Mouse (Mus musculus) left cerebral cortex, postnatal 25 days (tissue): Measurements from ENCODE around the gene Hspb8. TPM values are rescaled to one million over a fixed set of nuclear protein-coding genes. Genes with fewer than 3 reads are reported as not detected.
A peak's percentile ranks its signal among the peaks of the same experiment; 100 is the strongest.
"Not testable (repeated sequence)": the region's sequence is repeated elsewhere in the genome, so short reads cannot be mapped to it uniquely, and the experiment has no call there.

Source experiments
- DNase-seq, 2 experiments: peaks; one replicate each; pipeline ENCODE4 v3.0.0; 2022; ENCODE audit warnings: low spot score in 2 of 2, mixed read lengths in 1 of 2
- intact Hi-C: fragments of 180-260 bp; cut with DNase I; formaldehyde crosslinking; loops from one replicate; pipeline ENCODE4 v1.15.1; 2025
- total RNA-seq, 2 experiments: library from RNA; stranded (reverse); gene quantifications; 2 replicates each; pipeline ENCODE4 v1.2.3; 2021

The Hspb8 gene
- total RNA-seq, 2 experiments from 2014 or later: 11.7 to 12.5 TPM

DNA sequence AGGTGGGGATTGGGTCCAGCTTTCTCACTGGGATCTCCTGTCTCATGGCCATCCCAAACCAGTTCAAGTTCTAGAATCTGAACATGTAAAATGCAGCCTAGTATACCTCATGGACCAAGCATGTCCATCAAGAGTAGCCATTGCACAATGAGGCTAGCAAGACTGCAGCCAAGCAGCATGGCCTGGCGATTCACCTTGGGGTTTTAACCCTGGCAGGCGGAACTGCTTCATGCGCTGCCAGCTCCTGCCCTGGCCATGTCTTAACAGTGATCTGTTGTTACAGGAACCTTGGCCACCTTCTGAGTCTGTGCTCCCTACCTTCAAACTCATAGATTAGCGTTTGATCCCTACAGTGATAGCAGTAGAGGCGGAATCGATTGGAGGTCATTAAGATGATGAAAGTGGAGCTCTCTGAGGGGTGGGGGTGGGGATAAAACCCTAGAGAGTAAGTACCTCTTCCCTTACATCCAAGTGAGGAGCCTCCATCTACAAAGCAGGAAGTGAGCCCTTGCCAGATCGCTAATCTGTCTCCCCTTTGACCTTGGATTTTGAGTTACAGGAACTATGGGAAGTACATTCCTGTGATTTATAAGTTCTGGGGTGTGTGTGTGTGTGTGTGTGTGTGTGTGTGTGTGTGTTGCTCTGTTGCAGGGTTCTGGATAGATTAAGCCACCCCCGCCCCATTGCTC is 22.5 kb downstream of the Hspb8 start:
- intact Hi-C loops: no loop called here
- DNase-seq: no peak

DNA sequence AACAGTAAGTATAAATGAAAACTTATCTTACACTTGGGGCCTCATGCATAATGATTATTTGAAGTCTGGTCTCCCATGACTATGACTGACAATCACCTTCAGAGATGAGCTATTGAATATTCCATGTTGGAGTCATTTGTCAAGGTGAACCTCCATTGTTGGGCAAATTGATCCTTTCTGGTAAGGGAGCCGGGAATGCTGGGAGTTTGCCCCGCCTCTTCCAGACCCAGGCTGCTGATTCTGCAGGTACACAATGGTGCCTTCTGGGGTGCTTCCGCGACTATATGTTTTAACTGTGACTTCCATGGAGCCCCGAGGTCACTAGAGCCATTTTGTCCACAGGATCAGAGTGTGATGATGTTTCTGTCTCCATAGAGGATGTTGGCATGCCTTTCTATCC is 26.6 kb downstream of the Hspb8 start:
- intact Hi-C loops: no loop called here
- DNase-seq: no peak

DNA sequence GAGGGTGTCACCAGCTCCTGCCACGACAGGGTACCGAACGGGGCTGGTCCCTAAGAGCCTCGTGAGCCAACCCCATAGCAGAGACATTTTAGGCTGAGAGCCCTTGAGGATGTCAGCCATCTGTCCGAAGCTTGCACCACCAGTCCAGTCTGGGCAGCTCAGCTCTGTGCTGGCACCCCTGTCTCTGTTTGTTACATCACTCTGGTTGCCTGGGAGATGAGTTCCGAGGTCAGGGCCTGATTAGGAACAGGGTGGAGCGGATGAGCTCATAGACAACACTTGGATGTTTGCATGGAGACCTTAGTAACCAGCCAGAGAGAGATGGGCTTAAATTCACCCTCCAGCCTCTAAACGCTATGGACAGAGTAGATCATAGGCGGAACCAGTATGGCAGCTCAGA is 30.1 kb downstream of the Hspb8 start:
- intact Hi-C loops: no loop called here
- no peak for DNase-seq

DNA sequence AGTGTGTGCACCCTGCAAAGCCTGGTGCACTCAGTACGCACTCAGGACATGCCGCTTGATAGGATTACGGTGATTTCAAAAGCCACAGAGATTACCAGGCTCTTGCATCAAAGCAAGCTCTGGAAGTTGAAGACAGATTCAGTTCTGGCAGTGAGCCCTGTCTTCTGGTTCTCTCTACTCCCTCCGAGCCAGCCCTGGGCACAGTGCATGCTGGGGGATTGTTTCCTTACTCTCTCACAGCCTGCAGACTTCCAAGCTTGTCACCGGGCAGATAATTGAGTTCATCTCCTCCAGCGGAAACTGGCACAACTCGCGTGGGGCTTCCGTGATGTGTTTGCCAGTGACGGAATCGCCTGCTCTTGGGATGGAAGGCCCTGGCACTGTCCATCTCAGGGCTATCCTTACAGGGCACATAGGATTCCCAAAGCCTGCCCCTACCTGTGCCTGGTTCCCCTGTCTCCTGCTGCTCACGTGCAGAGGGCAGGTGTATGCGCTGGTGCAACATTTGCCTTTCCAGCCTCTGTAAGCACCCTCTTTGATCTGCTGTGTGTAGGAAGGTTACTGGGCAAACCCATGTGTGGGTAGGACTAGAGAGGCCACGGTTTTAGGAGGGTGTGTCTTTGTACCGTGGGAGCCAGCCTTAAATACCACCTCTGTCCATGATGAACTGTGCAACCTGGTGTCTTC is 32.7 kb downstream of the Hspb8 start:
- peak; percentile 30 to 80 for DNase-seq
- intact Hi-C loops: loop anchor here (5.0 kb wide), 1 partner anchor 62 kb away; no protein-coding TSS in a partner anchor

DNA sequence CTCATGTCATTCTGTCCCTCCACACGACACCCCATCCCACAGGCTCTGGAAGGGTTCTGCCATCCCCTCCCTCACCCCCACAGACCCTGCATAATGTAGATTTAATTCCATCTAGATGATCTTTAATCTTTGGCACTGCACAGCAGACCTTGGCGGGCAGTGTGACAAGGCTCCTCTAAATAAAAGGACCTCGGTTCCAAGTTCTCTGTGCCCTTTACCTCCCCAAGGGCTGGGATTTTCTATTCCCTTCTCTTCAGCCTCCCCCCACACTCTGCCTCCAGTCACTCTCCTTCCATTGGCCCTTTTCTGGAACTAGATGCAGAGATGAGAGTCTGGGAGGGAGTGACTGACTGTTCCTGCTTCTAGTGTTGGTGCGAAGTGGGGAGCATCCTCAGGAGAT is 33.3 kb downstream of the Hspb8 start:
- DNase-seq: no peak
- intact Hi-C loops: loop anchor here (5.0 kb wide), 1 partner anchor 63 kb away; no protein-coding TSS in a partner anchor

DNA sequence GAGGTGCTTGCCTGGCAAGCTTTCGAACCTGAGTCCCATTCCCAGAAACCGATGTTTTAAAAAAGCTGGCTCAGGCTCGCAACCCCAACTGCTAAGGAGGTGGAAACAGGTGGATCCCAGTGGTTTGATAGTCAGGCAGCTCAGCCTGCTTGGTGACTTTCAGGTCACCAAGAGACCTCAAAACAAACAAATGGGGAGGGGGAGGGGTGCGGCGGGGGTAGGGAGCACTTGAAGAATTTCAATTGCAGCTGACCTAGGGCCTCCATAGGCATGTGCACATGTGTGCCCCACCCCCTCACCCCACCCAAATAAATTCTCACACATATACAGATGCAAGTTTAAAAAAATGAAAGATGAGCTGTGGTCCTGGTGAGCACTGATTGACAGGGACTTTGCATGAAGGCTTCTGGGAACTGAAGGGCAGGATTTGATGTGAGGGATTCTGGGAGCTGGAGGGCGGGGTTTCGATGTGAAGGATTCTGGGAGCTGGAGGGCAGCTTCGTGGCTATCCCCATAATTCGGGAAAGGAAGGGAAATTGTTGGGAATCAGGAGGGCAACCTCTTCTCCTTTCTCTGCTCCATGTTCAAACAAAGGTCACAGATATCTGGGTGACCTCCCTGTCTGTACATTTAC is 35.2 kb downstream of the Hspb8 start:
- intact Hi-C loops: loop anchor here (5.0 kb wide), 1 partner anchor 65 kb away; no protein-coding TSS in a partner anchor
- DNase-seq: no peak

DNA sequence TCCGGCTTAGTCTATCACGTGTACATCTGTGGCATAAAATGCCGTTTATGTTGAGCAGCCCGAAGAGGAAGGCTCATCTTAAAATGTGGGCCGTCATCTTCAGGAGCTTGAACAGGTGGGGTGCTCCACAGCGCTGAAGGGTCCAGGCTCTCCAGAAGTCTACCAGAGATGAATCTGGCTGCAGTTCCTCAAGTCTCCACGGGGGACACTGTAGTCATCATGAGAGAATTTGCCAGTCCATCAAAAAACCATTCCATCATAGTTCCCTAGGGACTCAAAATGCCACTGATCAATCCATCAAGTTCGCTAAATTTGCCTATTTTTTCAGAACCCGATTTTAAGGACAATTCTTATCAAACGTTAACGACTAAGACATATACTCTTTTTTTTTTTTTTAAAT is 36.6 kb downstream of the Hspb8 start:
- peak; percentile 50 to 63 for DNase-seq
- intact Hi-C loops: loop anchor here (5.0 kb wide), 1 partner anchor 66 kb away; no protein-coding TSS in a partner anchor

DNA sequence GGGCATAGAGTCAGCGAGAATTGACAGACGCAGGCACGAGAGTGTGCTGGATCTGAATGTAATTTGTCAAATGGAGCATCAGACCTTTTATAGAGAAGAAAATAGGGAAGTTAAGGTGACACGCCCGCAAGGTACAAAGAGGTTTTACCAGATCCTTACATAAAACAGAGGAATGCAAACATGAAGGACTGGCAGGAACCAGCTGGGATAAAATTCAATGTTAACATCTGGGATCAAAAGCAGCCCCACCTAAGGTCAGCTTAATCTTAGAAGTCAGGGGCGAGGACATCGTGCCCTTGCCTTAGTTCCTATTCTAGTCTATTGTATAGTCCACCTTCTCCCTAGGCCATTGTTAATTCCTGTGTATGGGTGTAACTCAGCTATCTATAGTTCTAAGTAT is 40.0 kb downstream of the Hspb8 start:
- not testable (repeated sequence) for DNase-seq
- intact Hi-C loops: loop anchor here (5.0 kb wide), 1 partner anchor 145 kb away; no protein-coding TSS in a partner anchor

DNA sequence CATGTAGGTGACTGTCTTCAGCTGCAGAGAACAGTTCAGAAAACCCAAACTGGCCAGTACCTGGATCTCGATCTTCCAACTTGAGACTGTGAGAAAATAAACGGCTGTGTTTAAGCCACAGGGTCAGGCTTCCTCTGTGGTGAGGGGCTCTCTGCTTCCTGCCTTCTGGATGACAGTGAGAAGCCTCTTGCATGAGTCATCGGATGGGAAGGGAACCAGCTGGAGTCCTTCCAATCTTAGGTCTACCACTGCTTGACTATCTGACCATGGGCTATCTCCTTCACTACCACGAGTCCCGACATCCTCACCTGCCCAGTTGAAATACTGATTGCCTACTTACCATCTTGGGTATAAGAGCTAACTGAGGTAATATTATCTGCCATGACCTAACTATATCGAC is 40.9 kb downstream of the Hspb8 start:
- DNase-seq: no peak
- intact Hi-C loops: loop anchor here (5.0 kb wide), 1 partner anchor 144 kb away; no protein-coding TSS in a partner anchor

DNA sequence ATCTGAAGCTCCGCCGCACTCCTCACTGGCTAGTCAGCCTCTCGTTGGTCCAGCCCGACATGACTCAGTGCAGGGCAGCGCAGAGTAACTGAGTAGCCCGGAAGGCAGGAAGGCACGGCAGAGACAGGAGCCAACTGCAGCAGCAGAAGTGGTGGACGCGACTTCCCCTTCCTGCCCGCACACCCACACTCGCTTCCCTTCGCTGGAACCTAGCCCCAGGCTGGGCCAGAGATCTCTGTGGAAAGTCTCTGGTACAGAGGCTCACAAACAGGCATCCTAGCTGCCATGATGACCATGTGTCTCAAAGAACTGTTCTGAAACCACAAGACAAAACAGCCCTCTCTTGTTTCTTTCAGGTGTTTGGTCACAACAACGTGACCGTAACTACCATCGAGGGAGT is 41.4 kb downstream of the Hspb8 start:
- DNase-seq: no peak
- intact Hi-C loops: loop anchor here (5.0 kb wide), 1 partner anchor 144 kb away; no protein-coding TSS in a partner anchor

DNA sequence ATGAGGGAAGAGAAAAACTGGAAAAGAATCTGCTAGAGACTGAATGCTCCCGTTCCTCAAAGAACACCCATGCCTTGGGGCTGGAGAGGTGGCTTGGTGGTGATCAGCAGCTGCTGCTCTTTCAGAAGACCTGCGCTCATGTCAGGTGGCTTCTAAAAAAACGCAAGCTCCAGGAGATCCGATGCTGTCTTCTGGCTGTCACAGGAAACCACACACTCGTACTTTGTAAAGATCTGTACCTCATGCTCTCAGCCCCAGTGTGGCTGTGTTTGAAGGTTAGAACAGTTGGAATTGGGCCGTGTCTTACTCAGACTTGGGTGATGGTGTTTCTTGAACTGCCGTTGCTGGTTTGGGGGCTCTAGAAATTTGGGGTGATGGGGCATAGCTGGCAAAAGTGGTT is 42.3 kb downstream of the Hspb8 start:
- DNase-seq: no peak
- intact Hi-C loops: loop anchor here (5.0 kb wide), 1 partner anchor 143 kb away; no protein-coding TSS in a partner anchor

DNA sequence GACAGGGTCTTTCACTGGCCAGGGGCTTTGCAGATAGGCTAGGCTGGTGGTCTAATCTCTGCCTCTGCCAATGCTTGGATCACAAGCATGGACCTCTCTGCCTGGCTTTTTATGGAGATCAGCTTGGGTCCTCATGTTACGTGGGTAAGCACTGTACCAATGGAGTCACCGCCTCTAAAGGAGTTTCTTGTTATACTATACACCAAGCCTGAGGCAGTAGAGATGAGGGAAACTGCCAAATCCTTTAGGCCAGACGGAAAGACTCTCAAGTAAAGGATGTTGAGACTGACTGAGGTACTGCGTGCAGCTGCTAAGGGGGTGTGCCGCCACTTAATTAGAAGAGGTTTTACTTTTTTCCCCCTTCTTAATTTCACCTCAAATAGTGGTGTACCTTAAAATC is 43.8 kb downstream of the Hspb8 start:
- intact Hi-C loops: no loop called here
- no peak for DNase-seq

DNA sequence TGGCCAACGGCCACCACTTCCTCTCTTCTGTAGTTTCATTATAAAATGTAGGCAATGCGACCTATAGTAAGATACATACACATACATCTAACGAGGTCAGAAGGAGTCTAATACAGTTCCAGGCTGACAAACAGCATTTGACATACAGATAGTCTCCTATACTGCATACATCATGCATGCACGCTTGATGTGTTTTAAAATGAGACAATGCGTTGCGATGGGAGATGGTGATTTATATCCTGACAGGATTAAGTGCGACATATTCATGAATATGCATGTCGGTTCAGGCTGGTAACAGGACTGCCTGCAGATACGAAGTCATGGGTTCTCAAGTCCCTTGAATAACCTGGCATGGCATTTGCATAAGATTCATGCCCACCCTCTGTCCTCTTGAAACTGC is 54.7 kb downstream of the Hspb8 start:
- no peak for DNase-seq
- intact Hi-C loops: no loop called here

DNA sequence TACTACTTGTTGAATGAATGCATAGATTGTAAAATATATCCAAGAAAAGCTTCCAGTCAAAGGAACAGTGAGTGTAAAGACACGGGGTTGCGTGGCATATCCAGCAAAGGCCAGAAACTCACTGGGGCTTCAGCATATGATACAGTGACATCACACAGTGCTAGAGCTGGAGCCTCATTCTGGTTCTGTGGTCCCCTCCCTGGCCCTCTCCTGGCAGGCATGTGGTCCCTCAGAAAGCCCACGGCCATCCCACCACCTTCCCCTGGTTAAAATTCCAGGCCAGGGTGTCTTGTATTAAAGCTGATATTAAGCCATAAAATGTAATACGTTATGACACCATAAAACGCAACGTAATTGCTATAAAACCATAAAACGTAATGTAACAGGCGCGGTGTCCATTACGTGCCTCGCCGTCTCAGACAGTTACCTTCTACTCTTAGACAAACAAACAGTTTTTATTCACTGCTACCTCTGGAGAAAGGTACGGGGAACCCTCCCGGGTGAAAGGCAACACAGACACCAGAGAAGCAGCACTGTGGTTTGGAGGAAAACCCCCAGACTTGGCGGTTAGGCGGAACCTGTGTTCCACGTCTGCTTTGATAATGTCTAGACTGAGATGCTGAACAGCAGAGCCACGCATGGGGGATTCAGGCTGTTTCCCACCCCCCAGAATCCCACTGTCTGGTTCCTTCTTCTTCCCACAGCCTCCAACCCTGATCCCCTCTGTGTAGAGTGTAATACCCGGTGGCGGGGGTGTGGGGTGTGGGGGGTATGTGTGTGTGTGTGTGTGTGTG is 55.6 kb downstream of the Hspb8 start:
- intact Hi-C loops: no loop called here
- DNase-seq: no peak

DNA sequence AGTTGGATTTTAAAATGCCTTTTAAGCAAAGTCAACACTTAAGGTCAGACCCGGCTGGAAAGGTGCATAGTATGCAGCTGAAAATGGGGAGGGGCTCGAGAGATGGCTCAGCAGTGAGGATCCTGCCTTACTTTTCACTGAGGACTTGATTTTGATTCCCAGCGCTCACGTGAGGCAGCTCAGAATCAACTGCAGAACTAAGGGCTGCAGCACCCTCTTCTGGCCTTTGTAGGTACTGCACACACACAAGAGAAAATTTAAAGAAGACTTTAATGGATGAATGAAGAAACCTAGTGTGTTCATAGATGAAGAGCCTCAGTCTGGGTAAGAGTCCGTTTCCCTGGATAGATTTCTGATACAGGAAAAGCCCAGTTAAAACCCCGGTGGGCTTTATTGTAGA is 61.3 kb downstream of the Hspb8 start:
- intact Hi-C loops: no loop called here

DNA sequence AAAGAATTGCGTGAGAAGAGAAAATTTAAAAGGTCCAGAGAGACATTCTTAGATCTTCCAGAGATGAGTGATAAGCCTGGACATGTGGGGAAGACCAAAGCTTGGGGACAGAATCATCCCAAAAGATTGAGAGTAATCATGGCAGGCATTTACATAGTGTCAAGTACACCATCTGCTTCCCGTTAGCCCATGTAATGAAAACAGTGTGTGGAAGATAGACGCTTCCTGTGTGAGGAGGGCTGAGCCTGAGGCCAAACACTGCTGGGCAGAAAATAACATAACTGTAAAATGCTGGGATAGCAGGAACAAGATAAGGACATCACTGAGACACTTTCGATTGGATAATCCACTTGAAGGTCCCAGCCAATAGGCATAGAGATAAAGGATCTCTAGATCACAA is 61.9 kb downstream of the Hspb8 start:
- DNase-seq: no peak
- intact Hi-C loops: no loop called here

More for the DNA sequence above, 61.3 kb downstream of the Hspb8 start:
- no peak for DNase-seq
